Mouse (Mus musculus): ENCODE results near the gene Upf2.
"Not testable (repeated sequence)": the region's sequence is repeated elsewhere in the genome, so short reads cannot be mapped to it uniquely, and the experiment has no call there.

The Upf2 gene

GRCm38 (mm10) chr2:5950305-5950704, 964 bp upstream of the Upf2 start:
- no peak for DNase-seq

- DNase-seq = no peak
These were observed 447 bp downstream of the Upf2 start for GRCm38 (mm10) chr2:5951621-5952211.

GRCm38 (mm10) chr2:5957705-5958104, 6.4 kb downstream of the Upf2 start:
- no peak for DNase-seq

- DNase-seq = no peak
These were observed 11.0 kb downstream of the Upf2 start for GRCm38 (mm10) chr2:5962265-5962664.

- DNase-seq = not testable (repeated sequence)
These were observed 12.5 kb downstream of the Upf2 start for GRCm38 (mm10) chr2:5963729-5964128.

GRCm38 (mm10) chr2:5965972-5966371, 14.7 kb downstream of the Upf2 start:
- no peak for DNase-seq

- DNase-seq = not testable (repeated sequence)
These were observed 19.4 kb downstream of the Upf2 start for GRCm38 (mm10) chr2:5970629-5971028.

GRCm38 (mm10) chr2:5977532-5977931, 26.3 kb downstream of the Upf2 start:
- DNase-seq = no peak

- DNase-seq = no peak
These were observed 44.3 kb downstream of the Upf2 start for GRCm38 (mm10) chr2:5995538-5995937.

GRCm38 (mm10) chr2:6003949-6004348, 52.7 kb downstream of the Upf2 start:
- DNase-seq = no peak

- no peak for DNase-seq
These were observed 63.3 kb downstream of the Upf2 start for GRCm38 (mm10) chr2:6014532-6014931.

GRCm38 (mm10) chr2:6015182-6015581, 63.9 kb downstream of the Upf2 start:
- DNase-seq = not testable (repeated sequence)

GRCm38 (mm10) chr2:6020570-6020969, 69.3 kb downstream of the Upf2 start:
- no peak for DNase-seq

- DNase-seq = no peak
These were observed 91.4 kb downstream of the Upf2 start for GRCm38 (mm10) chr2:6042644-6043043.

GRCm38 (mm10) chr2:6046796-6047195, 95.5 kb downstream of the Upf2 start:
- DNase-seq = no peak

- no peak for DNase-seq
These were observed 97.3 kb downstream of the Upf2 start for GRCm38 (mm10) chr2:6048570-6048969.

- DNase-seq = no peak
These were observed 97.7 kb downstream of the Upf2 start for GRCm38 (mm10) chr2:6049018-6049417.

- no peak for DNase-seq
These were observed 104.2 kb downstream of the Upf2 start for GRCm38 (mm10) chr2:6055466-6055865.

- no peak for DNase-seq
These were observed 105.2 kb downstream of the Upf2 start for GRCm38 (mm10) chr2:6056518-6056917.

- DNase-seq = no peak
These were observed 108.0 kb downstream of the Upf2 start for GRCm38 (mm10) chr2:6059291-6059690.

- DNase-seq = no peak
These were observed 109.0 kb downstream of the Upf2 start for GRCm38 (mm10) chr2:6060071-6060804.

- DNase-seq = no peak
These were observed 116.1 kb downstream of the Upf2 start for GRCm38 (mm10) chr2:6067341-6067740.

GRCm38 (mm10) chr2:6070925-6071324, 119.7 kb downstream of the Upf2 start:
- DNase-seq = no peak

- no peak for DNase-seq
These were observed 120.5 kb downstream of the Upf2 start for GRCm38 (mm10) chr2:6071598-6072440.

Measured in right cerebral cortex, postnatal 25 days (tissue).